Mouse (Mus musculus) thymus, postnatal 0 days (tissue): ENCODE measurements around the gene Epm2a. TPM values are rescaled to one million over a fixed set of nuclear protein-coding genes. Genes with fewer than 3 reads are reported as not detected.
"Not testable (repeated sequence)": the region's sequence is repeated elsewhere in the genome, so short reads cannot be mapped to it uniquely, and the experiment has no call there.

Experiments
- DNase-seq: peaks from one replicate; pipeline ENCODE4 v3.0.0-alpha.2; 2015; ENCODE audit warnings: low spot score
- polyA plus RNA-seq: library from polyadenylated mRNA; unstranded; fragments of >200 nt; fragmentation: Nextera tagmentation; extraction: Ambion mirVana; gene quantifications from 2 replicates; pipeline ENCODE4 v1.2.1, GENCODE M21; 2015

Gene Epm2a
- polyA plus RNA-seq = 0.10 and 0.29 TPM in 2 replicates

- DNase-seq = peak; percentile 59
Measured at GRCm38 (mm10) chr10:11343205-11344141, at the start of gene Epm2a. TSS of gene Epm2a (plus strand) at chr10:11343404.

- no peak for DNase-seq
Measured at GRCm38 (mm10) chr10:11298418-11298817, 44.8 kb upstream of the Epm2a start.

- DNase-seq = no peak
Measured at GRCm38 (mm10) chr10:11305365-11306053, 37.7 kb upstream of the Epm2a start.

- DNase-seq = no peak
Measured at GRCm38 (mm10) chr10:11306054-11306367, 37.2 kb upstream of the Epm2a start.

GRCm38 (mm10) chr10:11309866-11310265 lies 33.3 kb upstream of the Epm2a start:
- no peak for DNase-seq

- DNase-seq = no peak
Measured at GRCm38 (mm10) chr10:11310481-11310880, 32.7 kb upstream of the Epm2a start.

- not testable (repeated sequence) for DNase-seq
Measured at GRCm38 (mm10) chr10:11317856-11318454, 25.2 kb upstream of the Epm2a start.

GRCm38 (mm10) chr10:11319446-11319970 lies 23.7 kb upstream of the Epm2a start:
- DNase-seq = no peak

- DNase-seq = no peak
Measured at GRCm38 (mm10) chr10:11322316-11322715, 20.9 kb upstream of the Epm2a start.

- no peak for DNase-seq
Measured at GRCm38 (mm10) chr10:11323202-11323898, 19.9 kb upstream of the Epm2a start.

- no peak for DNase-seq
Measured at GRCm38 (mm10) chr10:11326526-11326925, 16.7 kb upstream of the Epm2a start.

GRCm38 (mm10) chr10:11344536-11345468 lies 1.6 kb downstream of the Epm2a start:
- DNase-seq = no peak

- DNase-seq = not testable (repeated sequence)
Measured at GRCm38 (mm10) chr10:11350243-11350974, 7.2 kb downstream of the Epm2a start.

GRCm38 (mm10) chr10:11354609-11355008 lies 11.4 kb downstream of the Epm2a start:
- peak; percentile 7 for DNase-seq

- DNase-seq = peak; percentile 11
Measured at GRCm38 (mm10) chr10:11361985-11362692, 18.9 kb downstream of the Epm2a start.

- no peak for DNase-seq
Measured at GRCm38 (mm10) chr10:11362896-11363487, 19.8 kb downstream of the Epm2a start.

GRCm38 (mm10) chr10:11381302-11381701 lies 38.1 kb downstream of the Epm2a start:
- DNase-seq = no peak

- no peak for DNase-seq
Measured at GRCm38 (mm10) chr10:11410926-11411325, 67.7 kb downstream of the Epm2a start.
